Mouse (Mus musculus) neutrophil, adult 59 days (primary cell): Measurements from ENCODE around the gene Krtap20-2. TPM values are rescaled to one million over a fixed set of nuclear protein-coding genes. Genes with fewer than 3 reads are reported as not detected.

Experiments used
- total RNA-seq, 2 experiments: library from RNA; stranded (reverse); gene quantifications; 1 replicate in 1 of 2; 2 replicates in 1 of 2; pipeline ENCODE4 v1.2.4; 2023

Krtap20-2 gene
- not detected for total RNA-seq

DNA sequence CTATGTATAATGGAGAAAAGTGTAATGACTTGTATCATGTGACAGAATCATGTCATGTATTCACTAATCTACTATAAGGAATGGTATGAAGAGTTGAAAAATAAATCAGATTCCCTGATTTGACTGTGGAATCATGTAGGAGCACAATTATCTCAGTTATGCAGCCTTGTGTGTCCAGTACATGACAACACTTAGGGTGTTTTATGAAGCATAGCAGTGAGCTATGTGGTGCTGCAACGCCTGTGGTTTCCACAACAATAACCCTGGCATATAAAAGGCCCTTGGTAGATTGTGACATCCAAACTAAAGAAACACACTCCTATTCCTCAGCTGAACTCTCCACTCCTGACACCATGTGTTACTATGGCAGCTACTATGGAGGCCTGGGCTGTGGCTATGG is at the start of gene Krtap20-2:
Gene Krtap20-2 (plus strand): TSS at position 301 of the 400 bp plus-strand sequence.

DNA sequence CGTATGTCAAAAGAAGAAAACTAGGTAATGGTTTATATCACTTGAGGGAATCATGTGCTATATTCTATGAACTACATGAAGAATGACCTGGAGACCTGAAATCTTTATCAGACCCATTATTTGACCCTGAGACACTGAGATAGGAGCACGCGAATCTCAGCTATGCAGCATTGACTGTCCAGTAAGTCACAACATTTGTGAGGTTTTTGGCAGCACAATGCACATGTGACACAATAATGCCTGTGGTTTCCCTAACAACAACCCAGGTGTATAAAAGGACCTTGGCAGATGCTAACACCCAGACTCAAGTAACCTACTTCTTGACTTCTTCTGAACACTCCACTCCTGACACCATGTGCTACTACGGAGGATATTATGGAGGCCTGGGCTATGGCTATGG is 48.0 kb upstream of the Krtap20-2 start, which contains the start of gene Gm9789:
Gene Gm9789 (plus strand): TSS at position 301 of the 400 bp plus-strand sequence.

DNA sequence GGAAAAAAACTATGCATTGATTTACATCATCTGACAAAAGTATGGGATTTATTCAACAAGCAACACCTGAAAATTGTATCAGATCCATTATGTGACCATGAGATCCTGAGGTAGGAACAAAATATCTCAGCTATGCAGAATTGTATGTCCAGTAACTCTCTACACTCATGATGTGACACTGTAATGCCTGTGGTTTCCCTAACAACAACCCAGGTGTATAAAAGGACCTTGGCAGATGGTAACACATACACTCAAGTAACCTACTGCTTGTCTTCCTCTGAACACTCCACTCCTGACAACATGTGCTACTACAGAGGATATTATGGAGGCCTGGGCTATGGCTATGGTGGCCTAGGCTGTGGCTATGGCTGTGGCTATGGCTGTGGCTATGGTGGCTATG is 36.5 kb upstream of the Krtap20-2 start, which contains the start of gene Gm7735:
Gene Gm7735 (plus strand): TSS at position 301 of the 400 bp plus-strand sequence.

DNA sequence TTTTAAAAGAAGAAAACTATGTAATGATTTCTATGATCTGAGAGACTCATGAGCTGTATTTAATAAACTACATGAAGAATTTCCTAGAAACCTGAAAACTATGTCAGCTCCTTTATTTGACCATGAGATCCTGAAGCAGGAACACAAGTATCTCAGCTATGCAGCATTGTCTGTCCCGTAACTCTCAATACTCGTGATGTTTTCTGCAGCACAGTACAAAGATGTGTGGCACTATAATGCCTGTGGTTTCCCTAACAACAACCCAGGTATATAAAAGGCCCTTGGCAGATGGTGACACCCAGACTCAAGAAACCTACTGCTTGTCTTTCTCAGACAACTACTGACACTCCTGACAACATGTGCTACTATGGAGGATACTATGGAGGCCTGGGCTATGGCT is 31.2 kb upstream of the Krtap20-2 start, which contains the start of gene 1110057P08Rik:
Gene 1110057P08Rik (plus strand): TSS at position 301 of the 400 bp plus-strand sequence.

Other genes with a start within 250 kb of the Krtap20-2 start
- not detected for gene Krtap16-3, start 243.0 kb upstream of the Krtap20-2 start, total RNA-seq
- not detected for gene Krtap22-2, start 195.1 kb upstream of the Krtap20-2 start, total RNA-seq
- not detected for gene Gm10229, start 190.6 kb upstream of the Krtap20-2 start, total RNA-seq
- not detected for gene Krtap6-1, start 174.2 kb upstream of the Krtap20-2 start, total RNA-seq
- gene Gm10228, start 164.4 kb upstream of the Krtap20-2 start, total RNA-seq, result not detected
- gene Krtap6-5, start 158.0 kb upstream of the Krtap20-2 start, total RNA-seq, result not detected
- not detected for gene 1110025L11Rik, start 141.9 kb upstream of the Krtap20-2 start, total RNA-seq
- not detected for gene Krtap6-3, start 121.8 kb upstream of the Krtap20-2 start, total RNA-seq
- not detected for gene Gm6358, start 65.0 kb upstream of the Krtap20-2 start, total RNA-seq
- not detected for gene Gm10061, start 54.8 kb upstream of the Krtap20-2 start, total RNA-seq
- gene Gm9789, start 47.9 kb upstream of the Krtap20-2 start, total RNA-seq, result not detected
- not detected for gene Gm7735, start 36.4 kb upstream of the Krtap20-2 start, total RNA-seq
- not detected for gene 1110057P08Rik, start 31.1 kb upstream of the Krtap20-2 start, total RNA-seq
- not detected for gene Krtap21-1, start 198.0 kb downstream of the Krtap20-2 start, total RNA-seq
- gene Krtap6-2, start 214.2 kb downstream of the Krtap20-2 start, total RNA-seq, result not detected